Mouse (Mus musculus): ENCODE results near the gene Exoc2. TPM values are rescaled to one million over a fixed set of nuclear protein-coding genes. Genes with fewer than 3 reads are reported as not detected.

The Exoc2 gene
- total RNA-seq (2022) = 10 to 100 TPM; 37.6 to 42.7 (median 40.4) TPM

- peak; percentile 56 to 72 for DNase-seq (ENCODE audit: low spot score in 2 of 2)
Observed at GRCm38 (mm10) chr13:30973501-30974246, at the start of gene Exoc2, which contains the start of gene Gm5447. Gene Exoc2, minus strand, starts transcription at chr13:30974093. Gene Gm5447, plus strand, starts transcription at chr13:30974204.

DNA sequence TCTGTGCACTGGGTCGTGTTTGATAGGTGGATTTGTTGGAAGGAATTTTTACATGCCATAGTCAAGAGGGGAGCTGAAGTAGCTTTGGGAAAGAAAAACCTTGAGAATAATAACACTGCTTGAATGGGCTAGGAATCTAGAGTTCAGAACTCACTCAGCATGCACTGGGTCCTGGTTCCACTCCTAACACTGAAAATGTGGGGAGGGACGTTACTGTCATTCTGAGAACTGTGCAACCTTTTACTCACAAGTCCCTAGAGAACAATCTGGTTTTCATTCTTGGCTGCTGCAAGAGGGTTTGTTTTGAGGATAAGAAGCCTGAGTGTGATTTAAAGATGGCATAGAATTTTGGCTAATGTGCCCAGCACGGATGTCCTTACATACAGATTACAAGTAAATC is 49.8 kb upstream of the Exoc2 start:
- DNase-seq (ENCODE audit: low spot score in 2 of 2) = no peak

DNA sequence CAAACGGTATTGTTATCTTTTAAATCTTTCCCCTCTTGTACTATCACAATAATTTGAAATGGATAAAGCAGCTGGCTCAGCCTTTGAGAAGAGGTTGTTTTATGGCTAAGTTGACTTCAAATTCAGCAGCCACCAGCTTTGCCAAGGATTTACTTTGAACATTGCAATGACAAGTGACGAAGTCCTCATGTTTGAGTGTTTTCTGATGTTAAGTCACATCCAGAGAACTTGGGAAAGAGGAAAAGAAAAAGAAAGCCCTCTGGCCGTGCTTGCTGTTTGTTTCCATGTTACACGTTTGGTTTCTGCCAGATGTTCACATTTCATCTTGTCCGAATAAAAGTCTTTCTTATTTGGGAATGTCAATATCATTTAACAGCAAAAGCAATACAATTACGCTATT is 48.0 kb upstream of the Exoc2 start:
- no peak for DNase-seq (ENCODE audit: low spot score in 2 of 2)

DNA sequence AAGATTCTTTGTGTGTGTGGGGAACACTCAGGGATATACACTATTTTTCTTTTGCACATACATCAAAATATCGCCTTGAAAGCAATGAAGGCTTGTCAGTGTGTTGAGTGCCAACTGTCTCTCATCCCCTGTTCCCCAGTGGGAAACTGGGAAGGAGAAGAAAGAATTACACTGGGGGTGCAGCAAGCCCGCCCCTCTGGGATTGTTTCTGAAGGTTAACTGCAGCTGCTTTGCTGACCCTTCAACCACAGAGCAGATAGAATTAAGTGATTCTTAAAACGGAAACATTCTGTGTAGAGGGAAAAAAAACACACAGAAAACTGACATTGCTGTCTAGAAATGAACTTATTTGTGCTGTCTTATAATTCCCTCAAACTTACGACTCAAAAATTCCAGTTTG is 47.6 kb upstream of the Exoc2 start:
- DNase-seq (ENCODE audit: low spot score in 2 of 2) = no peak

GRCm38 (mm10) chr13:31017545-31017944 is 43.7 kb upstream of the Exoc2 start:
- DNase-seq (ENCODE audit: low spot score in 2 of 2) = no peak

DNA sequence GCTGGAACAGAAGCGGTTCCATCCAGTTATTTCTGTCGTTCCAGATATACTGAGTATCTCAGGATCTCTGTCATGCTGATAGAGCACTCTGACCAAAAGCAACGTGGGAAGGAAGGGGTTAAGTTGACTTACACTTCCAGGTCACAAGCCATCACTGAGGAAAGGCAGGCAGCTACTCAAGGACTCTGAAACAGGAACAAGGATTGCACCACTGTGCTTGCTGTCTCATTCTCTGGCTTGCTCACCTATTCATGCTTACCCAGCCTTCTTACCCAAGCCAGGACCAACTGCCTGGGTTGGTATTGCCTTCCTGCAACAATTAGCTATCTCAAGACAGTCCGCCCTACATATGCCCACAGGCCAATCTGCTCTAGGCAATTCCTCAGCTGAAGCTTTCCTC is 31.1 kb upstream of the Exoc2 start:
- no peak for DNase-seq (ENCODE audit: low spot score in 2 of 2)

GRCm38 (mm10) chr13:31004458-31004857 is 30.6 kb upstream of the Exoc2 start:
- DNase-seq (ENCODE audit: low spot score in 2 of 2) = no peak

DNA sequence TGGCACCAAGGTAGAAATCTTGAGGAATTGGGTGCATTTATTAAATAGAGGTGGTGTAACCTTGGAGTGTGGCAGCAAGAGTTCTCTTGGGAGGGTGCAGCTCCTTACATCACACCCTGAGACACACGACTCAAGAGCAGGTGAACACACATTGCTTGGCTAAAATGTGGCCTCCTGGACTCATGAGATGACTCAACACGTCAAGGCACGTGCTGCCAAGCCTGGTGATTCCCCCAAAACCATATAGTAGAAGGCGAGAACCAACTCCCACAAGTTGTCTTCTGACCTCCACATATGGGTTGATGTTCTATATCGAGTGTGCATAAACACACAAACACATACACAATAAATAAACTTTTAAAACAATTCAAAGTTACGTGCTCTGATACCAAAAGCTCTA is 25.9 kb upstream of the Exoc2 start:
- DNase-seq (ENCODE audit: low spot score in 2 of 2) = no peak

DNA sequence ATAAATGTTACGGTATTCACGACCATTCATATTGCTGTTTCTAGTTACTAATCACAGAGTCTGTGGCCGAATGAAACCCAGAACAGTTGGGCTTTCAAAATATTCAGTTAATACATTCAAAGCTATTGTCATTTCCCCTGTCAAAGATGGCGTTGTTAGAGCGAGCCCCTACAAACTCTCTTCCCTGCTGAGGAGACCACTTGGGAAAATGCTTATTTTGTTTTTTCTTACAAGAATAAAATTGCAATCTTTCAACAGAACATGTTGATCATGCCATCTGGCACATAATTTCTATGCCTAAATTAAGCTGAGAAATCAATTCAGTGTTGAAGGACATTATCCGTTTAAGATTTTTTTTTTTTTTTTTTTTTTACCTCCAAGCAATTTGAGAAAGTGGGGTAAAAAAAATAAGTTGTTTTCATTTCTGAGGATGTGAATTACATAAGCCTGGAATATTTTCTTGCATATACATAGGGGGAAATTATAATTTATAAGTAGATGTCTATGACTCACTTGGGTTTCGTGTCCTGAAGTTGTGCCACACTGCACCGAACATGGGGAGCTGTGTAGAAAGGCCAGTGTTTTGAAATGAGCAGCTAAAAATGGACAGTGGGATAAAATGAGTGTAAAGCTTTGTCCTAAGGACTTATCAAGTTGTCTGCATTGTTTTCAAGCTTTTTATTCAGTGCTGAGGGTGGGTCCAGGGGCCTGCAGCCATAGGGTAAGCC is 23.8 kb upstream of the Exoc2 start:
- DNase-seq (ENCODE audit: low spot score in 2 of 2) = no peak

DNA sequence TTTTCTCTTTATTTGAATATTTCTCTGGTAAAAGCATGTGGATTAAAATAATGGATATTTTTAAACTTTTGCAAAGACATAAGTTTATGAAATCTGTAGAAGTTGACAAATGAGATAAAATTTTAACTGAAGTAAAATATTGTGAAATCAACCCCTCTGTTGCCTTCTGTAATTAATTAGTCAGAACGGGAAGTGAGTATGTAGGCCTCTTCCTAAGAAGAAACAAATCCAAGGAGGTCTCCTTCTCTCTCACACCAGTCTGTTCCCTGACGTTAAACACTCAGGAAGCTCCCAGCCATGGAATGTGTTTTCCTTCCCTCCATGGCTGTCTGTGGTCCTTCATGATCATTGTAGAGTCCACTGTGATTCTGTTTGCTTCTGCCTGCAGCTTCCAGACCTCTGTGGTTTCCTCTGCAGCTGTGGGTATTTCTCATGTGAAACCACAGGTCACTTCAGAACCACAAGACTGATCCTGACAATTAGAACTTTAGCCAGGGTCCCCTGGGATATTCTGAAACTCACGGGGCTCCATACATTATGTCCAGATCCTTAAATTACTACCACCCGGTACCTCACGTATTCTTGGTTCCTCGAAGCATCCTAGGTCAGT is 20.5 kb upstream of the Exoc2 start:
- no peak for DNase-seq (ENCODE audit: low spot score in 2 of 2)

GRCm38 (mm10) chr13:30993819-30994218 is 19.9 kb upstream of the Exoc2 start:
- DNase-seq (ENCODE audit: low spot score in 2 of 2) = peak; percentile 31 to 64

GRCm38 (mm10) chr13:30990233-30990632 is 16.3 kb upstream of the Exoc2 start:
- no peak for DNase-seq (ENCODE audit: low spot score in 2 of 2)

DNA sequence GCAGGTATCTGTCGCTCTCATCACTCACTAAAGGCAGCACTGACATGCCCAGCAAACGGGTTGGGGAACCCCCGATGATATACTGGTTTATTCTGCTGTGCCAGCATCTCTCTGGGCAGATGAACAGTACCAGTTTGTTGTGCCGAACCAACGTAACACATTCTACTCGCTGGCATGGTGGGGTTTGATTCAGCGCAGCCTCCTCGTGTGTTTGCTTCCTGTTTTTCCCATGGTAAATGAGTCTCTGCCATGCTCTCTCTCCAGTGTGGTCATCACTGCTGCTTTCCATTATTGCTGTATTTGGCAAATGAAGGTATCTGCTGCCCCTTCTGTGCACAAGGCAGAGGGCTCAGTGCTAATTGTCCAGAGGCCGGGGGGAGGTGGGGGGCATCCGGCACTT is 15.8 kb upstream of the Exoc2 start:
- no peak for DNase-seq (ENCODE audit: low spot score in 2 of 2)

DNA sequence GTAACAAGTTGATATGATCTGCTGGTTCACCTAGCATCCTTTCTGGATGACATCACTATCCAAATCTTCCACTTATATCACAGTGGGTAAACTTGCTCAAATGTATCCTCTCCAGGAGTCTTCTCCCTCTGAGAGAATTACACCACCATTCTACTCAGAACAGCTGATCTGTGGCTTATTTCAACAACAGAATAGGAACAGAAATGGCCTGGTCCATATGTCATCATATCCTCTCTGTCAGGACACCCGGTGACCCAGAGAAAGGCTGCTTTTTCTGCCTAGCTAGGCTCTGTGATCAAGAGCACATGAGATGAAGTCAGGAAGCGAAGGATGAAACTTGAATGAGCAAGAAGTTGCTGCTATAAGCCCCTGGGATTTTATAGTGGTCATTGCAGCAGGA is 13.8 kb upstream of the Exoc2 start:
- no peak for DNase-seq (ENCODE audit: low spot score in 2 of 2)

- DNase-seq (ENCODE audit: low spot score in 2 of 2) = no peak
Observed at GRCm38 (mm10) chr13:30986934-30987455, 13.1 kb upstream of the Exoc2 start.

DNA sequence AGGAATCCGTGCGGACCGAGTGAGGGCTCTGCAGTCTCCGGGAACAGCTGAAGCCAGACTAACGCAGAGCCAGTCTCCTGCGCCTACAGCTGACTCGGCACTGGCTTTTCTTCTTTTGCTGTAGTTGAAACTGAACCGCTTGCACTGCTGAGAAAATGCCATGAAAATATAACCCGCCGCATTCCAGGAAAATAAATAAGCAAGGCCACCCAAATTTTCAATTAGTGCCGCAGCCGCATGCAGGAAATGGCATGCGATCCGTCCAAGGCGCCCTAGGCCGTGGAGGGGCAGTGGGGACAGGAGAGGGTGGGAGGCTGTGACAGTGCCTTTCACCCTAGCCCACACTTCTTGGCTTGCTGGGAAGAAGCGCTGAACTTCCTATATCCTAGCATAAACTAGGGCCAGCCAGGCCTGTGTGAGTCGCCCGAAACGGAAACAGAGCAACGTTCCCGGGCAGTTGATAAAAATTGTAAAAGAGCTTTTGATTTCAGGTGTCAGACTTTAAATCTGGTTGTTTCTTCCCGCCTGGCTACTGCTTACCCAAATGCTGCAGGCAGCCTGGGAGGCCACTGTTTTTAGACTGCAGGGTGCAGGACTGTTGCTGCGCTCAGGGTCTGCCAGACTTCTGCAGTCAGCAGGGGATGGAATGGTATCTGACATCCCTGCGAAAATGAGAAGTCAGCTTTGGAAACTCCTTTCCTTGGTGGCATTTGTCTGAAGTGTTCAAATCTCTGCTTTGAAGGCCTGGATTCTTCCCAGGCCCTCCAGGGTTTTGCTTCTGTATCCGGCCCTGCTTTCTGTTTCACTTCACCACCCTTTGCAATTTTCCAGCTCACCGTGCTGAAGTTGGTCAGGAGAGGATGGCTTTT is 11.9 kb upstream of the Exoc2 start:
- peak in 1 of 2 experiments; percentile 38 for DNase-seq (ENCODE audit: low spot score in 2 of 2)

- no peak for DNase-seq (ENCODE audit: low spot score in 2 of 2)
Observed at GRCm38 (mm10) chr13:30985275-30985597, 11.3 kb upstream of the Exoc2 start.

GRCm38 (mm10) chr13:30981666-30982065 is 7.8 kb upstream of the Exoc2 start:
- no peak for DNase-seq (ENCODE audit: low spot score in 2 of 2)

GRCm38 (mm10) chr13:30978224-30978623 is 4.3 kb upstream of the Exoc2 start:
- DNase-seq (ENCODE audit: low spot score in 2 of 2) = no peak

GRCm38 (mm10) chr13:30976536-30977084 is 2.7 kb upstream of the Exoc2 start:
- no peak for DNase-seq (ENCODE audit: low spot score in 2 of 2)

GRCm38 (mm10) chr13:30974247-30974630 is 346 bp upstream of the Exoc2 start:
- DNase-seq (ENCODE audit: low spot score in 2 of 2) = no peak
